13 mouse cellular contexts compared by ENCODE assay signal in the genomic region with DNA sequence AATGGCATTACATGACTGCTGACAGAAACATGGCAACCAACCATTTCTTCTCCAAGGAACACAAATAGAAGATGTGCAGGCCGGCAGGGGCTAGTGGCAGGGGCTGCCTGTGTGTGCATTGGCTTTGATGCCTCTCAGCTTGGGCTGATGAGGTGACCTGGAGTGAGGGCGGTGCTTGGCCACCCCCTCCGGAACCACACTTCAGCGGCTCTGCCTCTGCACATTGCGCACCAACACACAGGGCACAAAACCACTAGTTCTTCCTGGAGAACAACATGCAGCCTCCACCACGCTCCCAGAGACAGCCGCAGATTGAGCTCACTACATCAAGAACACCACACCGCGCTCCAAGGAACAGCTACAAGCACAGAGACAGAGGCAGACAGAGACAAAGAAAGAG. TPM values are rescaled to one million over a fixed set of nuclear protein-coding genes. Genes with fewer than 3 reads are reported as not detected.
DNase-seq lines count a peak whose midpoint lies in the region; ATAC-seq and TF ChIP-seq lines count a peak whose summit lies in the region.
"Had no signal": no experiment of that assay in that cellular context is flagged by ENCODE, and none has a peak within 500 bp of the region (broad histone marks: within the 10 kb centered on the region; RNA-seq: fewer than 3 reads in every experiment).

No protein-coding gene starts in this region.

- H3K4me3 ChIP-seq in midbrain, embryonic 12.5 days: peak overlapping the region; percentile 7; the same call in 1 of the 2 replicates
- H3K4me3 ChIP-seq in midbrain, embryonic 14.5 days (replicated peaks; ENCODE audit: low read depth, low read length): no peak overlapping the region
- H3K4me3 ChIP-seq in bone marrow, adult 2 months (replicated peaks; ENCODE audit: control insufficient read depth, low read depth, low read length): no peak overlapping the region
- no peak overlapping the region for H3K4me3 ChIP-seq in myocyte
- H3K4me3 ChIP-seq: liver, embryonic 15.5 days had no signal

- TF ChIP-seq CTCF in bone marrow, adult 2 months (IDR thresholded peaks at IDR 0.05; ENCODE audit: control insufficient read depth, insufficient read depth, low read length): no peak

- no peak overlapping the region for H3K4me2 ChIP-seq in midbrain, embryonic 12.5 days (replicated peaks)
- no peak overlapping the region for H3K4me2 ChIP-seq in midbrain, embryonic 14.5 days (ENCODE audit: low read length)
- no peak overlapping the region for H3K4me2 ChIP-seq in myocyte (ENCODE audit: low read depth)
- H3K4me2 ChIP-seq: liver, embryonic 15.5 days had no signal

- H3K9ac ChIP-seq in midbrain, embryonic 12.5 days (replicated peaks): 0 out of 2 replicates have a peak overlapping the region, but pooled peaks have one; percentile 15
- no peak overlapping the region for H3K9ac ChIP-seq in midbrain, embryonic 14.5 days (replicated peaks; ENCODE audit: low read length)
- H3K9ac ChIP-seq: liver, embryonic 15.5 days had no signal

- H3K9me3 ChIP-seq in midbrain, embryonic 12.5 days: no peaks in the 10 kb centered on the region
- no peaks in the 10 kb centered on the region for H3K9me3 ChIP-seq in midbrain, embryonic 14.5 days (ENCODE audit: control insufficient read depth, low read length)
- H3K9me3 ChIP-seq: liver, embryonic 15.5 days had no signal

- H3ac ChIP-seq in myocyte (ENCODE audit: control insufficient read depth, insufficient read length): no peak overlapping the region

- no peak for ATAC-seq in midbrain, embryonic 12.5 days (ENCODE audit: low FRiP score, low read depth)
- no peak for ATAC-seq in midbrain, embryonic 14.5 days (ENCODE audit: low FRiP score, low TSS enrichment)

- peaks cover 72% of the 10 kb centered on the region for H3K79me2 ChIP-seq in myocyte (ENCODE audit: control insufficient read depth, insufficient read depth)

- no peaks in the 10 kb centered on the region for H3K27me3 ChIP-seq in midbrain, embryonic 12.5 days
- H3K27me3 ChIP-seq in midbrain, embryonic 14.5 days (ENCODE audit: control insufficient read depth, insufficient read depth, low read length): no peaks in the 10 kb centered on the region
- H3K27me3 ChIP-seq in myocyte (ENCODE audit: control insufficient read depth, insufficient read depth, insufficient read length): no peaks in the 10 kb centered on the region
- H3K27me3 ChIP-seq: liver, embryonic 15.5 days had no signal

- WGBS in midbrain, embryonic 12.5 days: 88% methylated on average over 9 of the region's 9 CpGs
- 81% methylated on average over 9 of the region's 9 CpGs for WGBS in midbrain, embryonic 14.5 days
- WGBS in bone marrow, adult 2 months: 66% methylated on average over 9 of the region's 9 CpGs

- H3K27ac ChIP-seq in midbrain, embryonic 12.5 days (replicated peaks): no peak overlapping the region
- H3K27ac ChIP-seq in midbrain, embryonic 14.5 days (replicated peaks; ENCODE audit: low read depth, low read length): no peak overlapping the region
- H3K27ac ChIP-seq in bone marrow, adult 2 months (ENCODE audit: control insufficient read depth, insufficient read depth, low read depth, low read length, poor library complexity): no peak overlapping the region
- H3K27ac ChIP-seq: liver, embryonic 15.5 days had no signal

- peaks cover 85% of the 10 kb centered on the region for H3K4me1 ChIP-seq in midbrain, embryonic 12.5 days
- peaks cover 16% of the 10 kb centered on the region for H3K4me1 ChIP-seq in midbrain, embryonic 14.5 days (ENCODE audit: control insufficient read depth, insufficient read depth, low read length)
- H3K4me1 ChIP-seq in bone marrow, adult 2 months (ENCODE audit: control insufficient read depth, insufficient read depth, low read length): peaks cover 4% of the 10 kb centered on the region; the same call in 1 of the 2 replicates

- H3K36me3 ChIP-seq in midbrain, embryonic 12.5 days: peaks cover 90% of the 10 kb centered on the region
- H3K36me3 ChIP-seq in midbrain, embryonic 14.5 days (ENCODE audit: control insufficient read depth, insufficient read depth, low read length): peaks cover 91% of the 10 kb centered on the region
- H3K36me3 ChIP-seq in myocyte (ENCODE audit: control insufficient read depth, insufficient read depth): peaks cover 74% of the 10 kb centered on the region

- peak; percentile 33; the same call in 1 of the 2 replicates for TF ChIP-seq POLR2A in bone marrow, adult 2 months (IDR thresholded peaks at IDR 0.05; ENCODE audit: borderline replicate concordance, control insufficient read depth, low read depth, low read length)
- TF ChIP-seq POLR2A in myocyte (IDR thresholded peaks at IDR 0.05; ENCODE audit: insufficient read length, low read depth): peak; percentile 29

- DNase-seq in heart, adult 18-20 months: peak; percentile 44 to 50
- DNase-seq in heart, adult 8-10 months (ENCODE audit: low spot score): no peak
- DNase-seq in midbrain, embryonic 14.5 days: no peak
- DNase-seq in c-Kit-positive CD71-positive TER-119-positive erythroid progenitor cells, embryonic 14.5 days (ENCODE audit: low spot score): no peak
- no peak for DNase-seq in right cerebral cortex, adult 18-20 months
- DNase-seq: adrenal gland, postnatal 10 days; right cerebral cortex, postnatal 14 days; thymus, postnatal 14 days had no signal

TF ChIP-seq in myocyte, 11 proteins besides CTCF, POLR2A, EP300 and RAD21:
- TF ChIP-seq USF1 (IDR thresholded peaks at IDR 0.05; ENCODE audit: low read depth) (no peak), POLR2AphosphoS2 (IDR thresholded peaks at IDR 0.05; ENCODE audit: insufficient read length, low read depth) (peak; percentile 78)

RNA-seq across cellular contexts. Expression of gene Hnrnpl, which starts 7.9 kb away (rescaled TPM):
- 100 to 1,000 TPM; 196 to 224 TPM for total RNA-seq in heart, adult 18-20 months (2021)
- total RNA-seq in heart, adult 8-10 months (2022): 100 to 1,000 TPM; 185 to 230 (median 214) TPM
- 323 and 357 TPM in 2 replicates for polyA plus RNA-seq in midbrain, embryonic 12.5 days (2016; fragmentation: Nextera tagmentation; extraction: Ambion mirVana)
- polyA plus RNA-seq in midbrain, embryonic 14.5 days (2014; fragmentation: Nextera tagmentation; extraction: Ambion mirVana): 168 and 170 TPM in 2 replicates
- polyA plus RNA-seq in bone marrow, adult 2 months (2011; ENCODE audit: insufficient read depth, insufficient read length, low replicate concordance, missing spikeins): 274 and 541 TPM in 2 replicates
- 230 TPM for polyA plus RNA-seq in myocyte (2012; fragmentation: generic; extraction: Trizol)

RNA-seq across cellular contexts. Expression of gene Ech1, which starts 8.8 kb away (rescaled TPM):
- 1,000 to 10,000 TPM; 1,960 to 1,989 TPM for total RNA-seq in heart, adult 18-20 months (2021)
- 1,000 to 10,000 TPM; 2,066 to 2,754 (median 2,219) TPM for total RNA-seq in heart, adult 8-10 months (2022)
- polyA plus RNA-seq in midbrain, embryonic 12.5 days (2016; fragmentation: Nextera tagmentation; extraction: Ambion mirVana): 71.4 and 77.2 TPM in 2 replicates
- polyA plus RNA-seq in midbrain, embryonic 14.5 days (2014; fragmentation: Nextera tagmentation; extraction: Ambion mirVana): 62.4 and 78.1 TPM in 2 replicates
- 64.4 and 98.5 TPM in 2 replicates for polyA plus RNA-seq in bone marrow, adult 2 months (2011; ENCODE audit: insufficient read depth, insufficient read length, low replicate concordance, missing spikeins)
- 132 TPM for polyA plus RNA-seq in myocyte (2012; fragmentation: generic; extraction: Trizol)

RNA-seq across cellular contexts. Expression of gene Lgals4, which starts 17.5 kb away (rescaled TPM):
- 10 to 100 TPM in 1 of 2 experiments, 1 to 10 TPM in 1; 9.6 to 18.7 TPM for total RNA-seq in heart, adult 18-20 months (2021)
- total RNA-seq in heart, adult 8-10 months (2022): 10 to 100 TPM; 17.3 to 32.1 (median 24.6) TPM
- 3.2 and 3.5 TPM in 2 replicates for polyA plus RNA-seq in midbrain, embryonic 12.5 days (2016; fragmentation: Nextera tagmentation; extraction: Ambion mirVana)
- 1.7 and 3.3 TPM in 2 replicates for polyA plus RNA-seq in midbrain, embryonic 14.5 days (2014; fragmentation: Nextera tagmentation; extraction: Ambion mirVana)
- 31.4 and 67.1 TPM in 2 replicates for polyA plus RNA-seq in bone marrow, adult 2 months (2011; ENCODE audit: insufficient read depth, insufficient read length, low replicate concordance, missing spikeins)
- 3.0 TPM for polyA plus RNA-seq in myocyte (2012; fragmentation: generic; extraction: Trizol)

RNA-seq across cellular contexts. Expression of gene Rinl, which starts 27.4 kb away (rescaled TPM):
- 1 to 10 TPM; 1.5 to 3.4 TPM for total RNA-seq in heart, adult 18-20 months (2021)
- total RNA-seq in heart, adult 8-10 months (2022): 1 to 10 TPM; 1.4 to 3.0 (median 1.6) TPM
- polyA plus RNA-seq in midbrain, embryonic 12.5 days (2016; fragmentation: Nextera tagmentation; extraction: Ambion mirVana): 1.7 and 2.8 TPM in 2 replicates
- polyA plus RNA-seq in midbrain, embryonic 14.5 days (2014; fragmentation: Nextera tagmentation; extraction: Ambion mirVana): 1.1 and 2.4 TPM in 2 replicates
- 29.1 and 94.3 TPM in 2 replicates for polyA plus RNA-seq in bone marrow, adult 2 months (2011; ENCODE audit: insufficient read depth, insufficient read length, low replicate concordance, missing spikeins)
- polyA plus RNA-seq in myocyte (2012; fragmentation: generic; extraction: Trizol): 0.12 TPM

RNA-seq across cellular contexts. Expression of gene Lgals7, which starts 47.5 kb away (rescaled TPM):
- total RNA-seq in heart, adult 18-20 months (2021): 1 to 10 TPM in 1 of 2 experiments, under 1 TPM in 1; 0.93 to 1.8 TPM
- 1 to 10 TPM in 1 of 4 experiments, not detected in 3; 1.3 TPM for total RNA-seq in heart, adult 8-10 months (2022)
- polyA plus RNA-seq in midbrain, embryonic 12.5 days (2016; fragmentation: Nextera tagmentation; extraction: Ambion mirVana): 2.6 and 3.1 TPM in 2 replicates
- 7.9 and 22.6 TPM in 2 replicates for polyA plus RNA-seq in midbrain, embryonic 14.5 days (2014; fragmentation: Nextera tagmentation; extraction: Ambion mirVana)
- polyA plus RNA-seq in bone marrow, adult 2 months (2011; ENCODE audit: insufficient read depth, insufficient read length, low replicate concordance, missing spikeins): not detected in 2 replicates
- 0.50 TPM for polyA plus RNA-seq in myocyte (2012; fragmentation: generic; extraction: Trizol)
- total RNA-seq: hematopoietic stem cell, adult 5-6 weeks had no signal

Comparison
In these comparisons a context has a peak if more than half of its experiments do, and no peak if none do; other contexts are left out.
1. DNase-seq: peak in heart, adult 18-20 months (2 of 2); none in heart, adult 8-10 months (single experiment), midbrain, embryonic 14.5 days (single experiment), c-Kit-positive CD71-positive TER-119-positive erythroid progenitor cells, embryonic 14.5 days (single experiment) and right cerebral cortex, adult 18-20 months (single experiment).